ENCODE assay signal across 32 mouse cellular contexts in genomic region chr11:58883756-58884155, GRCm38 (mm10). TPM values are rescaled to one million over a fixed set of nuclear protein-coding genes. Genes with fewer than 3 reads are reported as not detected.
A peak's percentile ranks its signal among the peaks of the same experiment; 100 is the strongest.
DNase-seq lines count a peak whose midpoint lies in the region; ATAC-seq lines count a peak whose summit lies in the region.
"Had no signal": no experiment of that assay in that cellular context is flagged by ENCODE, and none has a peak within 500 bp of the region (broad histone marks: within the 10 kb centered on the region; RNA-seq: fewer than 3 reads in every experiment).

No protein-coding gene starts in this region.

- no peak overlapping the region for H3K4me2 ChIP-seq in liver, embryonic 11.5 days
- H3K4me2 ChIP-seq: forebrain, embryonic 13.5 days; heart, embryonic 13.5 days; hindbrain, embryonic 14.5 days had no signal

- H3K4me1 ChIP-seq in liver, embryonic 11.5 days (replicated peaks; ENCODE audit: control insufficient read depth, insufficient read depth, low read length) = no peaks in the 10 kb centered on the region
- H3K4me1 ChIP-seq: forebrain, embryonic 10.5 days; forebrain, embryonic 13.5 days; heart, embryonic 10.5 days; heart, embryonic 13.5 days had no signal

- H3K36me3 ChIP-seq in liver, embryonic 11.5 days (ENCODE audit: control insufficient read depth, insufficient read depth, low read length) = peaks cover 17% of the 10 kb centered on the region; the same call in 1 of the 2 replicates
- H3K36me3 ChIP-seq: G1E had no signal

- no peaks in the 10 kb centered on the region for H3K27me3 ChIP-seq in liver, embryonic 11.5 days (replicated peaks; ENCODE audit: control insufficient read depth, insufficient read depth, low read length)
- H3K27me3 ChIP-seq: CH12.LX; forebrain, embryonic 13.5 days; heart, embryonic 13.5 days; Patski had no signal

- no peak overlapping the region for H3K4me3 ChIP-seq in liver, embryonic 11.5 days (ENCODE audit: low read depth, low read length)
- H3K4me3 ChIP-seq: forebrain, embryonic 10.5 days; forebrain, embryonic 13.5 days; gastrocnemius, adult 2 months; heart, adult 2 months; heart, embryonic 10.5 days; heart, embryonic 13.5 days had no signal

- peak; percentile 16 for DNase-seq in T-cell, adult 2 months (ENCODE audit: low spot score)
- DNase-seq in thymus, adult 18-20 months = peak; percentile 84 to 91
- DNase-seq in thymus, postnatal 10 days (ENCODE audit: low spot score in 2 of 2) = peak; percentile 85 to 91
- DNase-seq in thymus, postnatal 36 days = peak; percentile 82 to 91
- no peak for DNase-seq in liver, embryonic 11.5 days (ENCODE audit: low spot score)
- no peak for DNase-seq in liver
- no peak for DNase-seq in right cerebral cortex, adult 2 months (ENCODE audit: low spot score in 2 of 2)
- DNase-seq: adrenal gland, adult 2 months; adrenal gland, postnatal 14 days; B cell, adult 2 months; cerebellum, adult 11 months; cerebellum, adult 8-10 months; cerebellum, postnatal 10 days; gastrocnemius, adult 2 months; gastrocnemius, postnatal 36 days; heart, adult 2 months; heart, postnatal 14 days; heart, postnatal 4 days had no signal

- ATAC-seq in liver, embryonic 11.5 days (replicated peaks; ENCODE audit: low FRiP score) = no peak
- ATAC-seq: forebrain, embryonic 13.5 days; forebrain, embryonic 16.5 days; hindbrain, postnatal 0 days; Patski had no signal

- H3K27ac ChIP-seq in liver, embryonic 11.5 days (ENCODE audit: low read depth, low read length) = no peak overlapping the region
- H3K27ac ChIP-seq: forebrain, embryonic 10.5 days; forebrain, embryonic 13.5 days; gastrocnemius, adult 2 months; heart, adult 2 months; heart, embryonic 10.5 days; heart, embryonic 13.5 days; hindbrain, embryonic 14.5 days; hindbrain, postnatal 0 days had no signal

- no peaks in the 10 kb centered on the region for H3K9me3 ChIP-seq in liver, embryonic 11.5 days (ENCODE audit: control insufficient read depth, low read length)
- H3K9me3 ChIP-seq: forebrain, embryonic 10.5 days; forebrain, embryonic 13.5 days; G1E; heart, embryonic 10.5 days; heart, embryonic 13.5 days had no signal

- no peak overlapping the region for H3K9ac ChIP-seq in liver, embryonic 11.5 days (ENCODE audit: low read depth, low read length)
- H3K9ac ChIP-seq: forebrain, embryonic 13.5 days; heart, embryonic 13.5 days; hindbrain, embryonic 14.5 days had no signal

- WGBS in liver, embryonic 11.5 days = 86% methylated on average over 8 of the region's 8 CpGs

RNA-seq across cellular contexts. Expression of gene 2810021J22Rik, which starts 16.7 kb away (rescaled TPM):
- 5.0 and 5.6 TPM in 2 replicates for polyA plus RNA-seq in liver, embryonic 11.5 days (2014; fragmentation: Nextera tagmentation; extraction: Ambion mirVana)

RNA-seq across cellular contexts. Expression of gene Zfp39, which starts 20.3 kb away (rescaled TPM):
- polyA plus RNA-seq in liver, embryonic 11.5 days (2014; fragmentation: Nextera tagmentation; extraction: Ambion mirVana) = 10.2 and 11.8 TPM in 2 replicates

RNA-seq across cellular contexts. Expression of gene Btnl10, which starts 34.0 kb away (rescaled TPM):
- 4.0 and 5.0 TPM in 2 replicates for polyA plus RNA-seq in liver, embryonic 11.5 days (2014; fragmentation: Nextera tagmentation; extraction: Ambion mirVana)
- polyA plus RNA-seq: adrenal gland, adult 2 months; embryonic facial prominence, embryonic 14.5 days; forebrain, embryonic 13.5 days; forebrain, embryonic 16.5 days; G1E; heart, embryonic 10.5 days; heart, embryonic 16.5 days; hindbrain, embryonic 11.5 days; hindbrain, embryonic 14.5 days; Patski had no signal

RNA-seq across cellular contexts. Expression of gene Gm12258, which starts 36.8 kb away (rescaled TPM):
- polyA plus RNA-seq in liver, embryonic 11.5 days (2014; fragmentation: Nextera tagmentation; extraction: Ambion mirVana) = 4.3 and 5.2 TPM in 2 replicates

RNA-seq across cellular contexts. Expression of gene Olfr311, which starts 44.7 kb away (rescaled TPM):
- not detected in 2 replicates for polyA plus RNA-seq in liver, embryonic 11.5 days (2014; fragmentation: Nextera tagmentation; extraction: Ambion mirVana)
- polyA plus RNA-seq: adrenal gland, adult 2 months; embryonic facial prominence, embryonic 11.5 days; forebrain, embryonic 10.5 days; forebrain, embryonic 13.5 days; forebrain, embryonic 16.5 days; G1E; heart, adult 2 months; heart, embryonic 10.5 days; hindbrain, embryonic 11.5 days; hindbrain, embryonic 14.5 days; hindbrain, postnatal 0 days; Patski had no signal

Comparison
In these comparisons a context has a peak if more than half of its experiments do, and no peak if none do; other contexts are left out.
1. DNase-seq: peak in T-cell, adult 2 months (single experiment), thymus, adult 18-20 months (2 of 2), thymus, postnatal 10 days (2 of 2) and thymus, postnatal 36 days (2 of 2); none in liver, embryonic 11.5 days (single experiment), liver (single experiment) and right cerebral cortex, adult 2 months (0 of 2).